Mouse (Mus musculus) liver, adult (tissue): Measurements from ENCODE around the gene Sap25.
A peak's percentile ranks its signal among the peaks of the same experiment; 100 is the strongest.

ENCODE experiments used
- GATA4 ChIP-seq: IDR thresholded peaks from 2 replicates; pipeline ENCODE4 v1.6.1; 2014; ENCODE audit warnings: mild to moderate bottlenecking, low read length; ENCODE audit not compliant: insufficient replicate concordance

Sap25 gene

GRCm38 (mm10) chr5:137672361-137672760 lies 31.2 kb downstream of the Sap25 start:
- no peak for TF ChIP-seq GATA4

GRCm38 (mm10) chr5:137673015-137673414 lies 31.9 kb downstream of the Sap25 start:
- no peak for TF ChIP-seq GATA4

GRCm38 (mm10) chr5:137674786-137675185 lies 33.7 kb downstream of the Sap25 start:
- no peak for TF ChIP-seq GATA4

- no peak for TF ChIP-seq GATA4
Measured at GRCm38 (mm10) chr5:137677859-137678258, 36.7 kb downstream of the Sap25 start.

- TF ChIP-seq GATA4, result no peak
Measured at GRCm38 (mm10) chr5:137678736-137679135, 37.6 kb downstream of the Sap25 start.

- TF ChIP-seq GATA4, result no peak
Measured at GRCm38 (mm10) chr5:137679726-137680125, 38.6 kb downstream of the Sap25 start.

- TF ChIP-seq GATA4, result no peak
Measured at GRCm38 (mm10) chr5:137682526-137682925, 41.4 kb downstream of the Sap25 start.

- TF ChIP-seq GATA4, result peak; percentile 97
Measured at GRCm38 (mm10) chr5:137683388-137684293, 42.5 kb downstream of the Sap25 start.

GRCm38 (mm10) chr5:137684294-137685123 lies 43.4 kb downstream of the Sap25 start, which contains the start of gene Agfg2:
TSS of gene Agfg2 (minus strand) at chr5:137684726.
- no peak for TF ChIP-seq GATA4

- no peak for TF ChIP-seq GATA4
Measured at GRCm38 (mm10) chr5:137685653-137686052, 44.5 kb downstream of the Sap25 start.

GRCm38 (mm10) chr5:137686127-137686790 lies 45.1 kb downstream of the Sap25 start:
- TF ChIP-seq GATA4, result peak; percentile 28; the same call in 1 of the 2 replicates

GRCm38 (mm10) chr5:137689974-137690373 lies 48.8 kb downstream of the Sap25 start:
- no peak for TF ChIP-seq GATA4

GRCm38 (mm10) chr5:137690531-137690930 lies 49.4 kb downstream of the Sap25 start:
- TF ChIP-seq GATA4, result no peak

GRCm38 (mm10) chr5:137691881-137692280 lies 50.7 kb downstream of the Sap25 start:
- TF ChIP-seq GATA4, result no peak
